Mouse (Mus musculus): Measurements from ENCODE around the gene Ceacam11. TPM values are rescaled to one million over a fixed set of nuclear protein-coding genes. Genes with fewer than 3 reads are reported as not detected.
"Not testable (repeated sequence)": the region's sequence is repeated elsewhere in the genome, so short reads cannot be mapped to it uniquely, and the experiment has no call there.

Ceacam11 gene
- not detected in 2 replicates for polyA plus RNA-seq (2016; fragmentation: Nextera tagmentation; extraction: Ambion mirVana)

DNA sequence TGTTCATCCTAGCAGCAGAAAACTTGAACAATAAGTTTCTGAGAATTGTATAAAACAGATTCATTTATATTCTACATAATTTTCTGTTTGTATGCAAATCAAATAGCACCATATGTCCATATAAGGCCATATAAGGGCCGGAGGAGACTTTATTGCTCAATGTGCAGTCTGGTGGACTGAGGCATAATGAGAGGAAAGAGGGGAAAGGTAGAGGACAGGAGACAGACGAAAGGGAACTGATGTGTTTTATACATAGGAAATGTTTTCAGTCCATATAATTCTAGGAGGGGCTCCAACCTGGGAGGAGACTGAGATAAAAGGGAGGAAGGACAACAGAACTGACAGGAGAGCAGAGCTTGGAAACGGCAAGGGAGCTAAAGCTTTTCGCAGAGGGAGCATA, at the start of gene Ceacam11:
Gene Ceacam11, plus strand, starts transcription at position 301 of the 400 bp plus-strand sequence.
- Histone ChIP-seq H3K27ac (replicated peaks) (no peak within 1 kb of the TSS), H3K27me3 (ENCODE audit: low read depth, poor library complexity, severe bottlenecking) (no peaks in the 10 kb centered on the region), H3K4me3 (no peak within 1 kb of the TSS), H3K36me3 (no peaks in the 10 kb centered on the region), H3K4me1 (no peaks in the 10 kb centered on the region), H3K9me3 (replicated peaks) (peaks cover 94% of the 10 kb centered on the region)
- no peak for DNase-seq (ENCODE audit: low spot score)
- WGBS, result 90% methylated on average over 4 of the region's 4 CpGs

DNA sequence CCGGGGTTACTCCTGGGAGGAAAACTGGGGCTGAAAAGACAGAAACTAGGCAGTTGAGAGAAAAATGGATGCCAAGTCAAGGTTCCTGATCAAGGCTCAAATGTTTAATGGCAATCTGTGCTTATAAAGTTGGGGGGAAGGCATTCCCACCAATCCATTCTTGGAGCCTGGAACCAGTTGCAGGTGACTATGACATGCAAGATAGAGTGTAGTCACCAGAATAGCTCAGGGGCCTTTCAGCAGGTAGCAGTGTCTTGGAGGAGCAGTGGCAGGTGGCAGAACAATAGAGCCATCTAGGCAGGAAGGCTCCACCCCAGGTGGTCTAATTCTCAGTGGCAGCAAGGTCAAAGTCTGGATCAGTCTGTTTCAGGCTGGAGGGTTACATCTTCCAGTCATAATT, 29.2 kb downstream of the Ceacam11 start:
- DNase-seq (ENCODE audit: low spot score), result not testable (repeated sequence)

DNA sequence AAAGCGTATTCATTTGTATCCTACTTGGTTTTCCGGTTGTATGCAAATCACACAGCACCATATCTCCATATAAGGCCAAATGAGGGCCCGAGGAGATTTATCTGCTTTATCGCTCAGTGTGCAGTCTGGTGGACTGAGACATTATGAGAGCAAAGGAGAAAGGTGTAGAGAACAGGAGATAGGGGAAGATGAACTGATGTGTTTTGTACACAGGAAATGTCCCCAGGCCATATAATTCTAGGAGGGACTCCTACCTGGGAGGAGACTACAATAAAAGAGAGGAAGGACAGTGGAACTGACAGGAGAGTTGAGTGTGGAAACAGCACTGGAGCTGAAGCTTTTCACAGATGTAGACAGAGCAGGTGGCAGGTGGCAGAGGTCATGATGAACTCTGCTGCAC, 37.7 kb downstream of the Ceacam11 start, which contains the start of gene Ceacam13:
Gene Ceacam13, plus strand, starts transcription at position 301 of the 400 bp plus-strand sequence.
- Histone ChIP-seq H3K9me3 (replicated peaks) (peaks cover 78% of the 10 kb centered on the region), H3K27me3 (ENCODE audit: low read depth, poor library complexity, severe bottlenecking) (no peaks in the 10 kb centered on the region), H3K27ac (replicated peaks) (no peak within 1 kb of the TSS), H3K36me3 (no peaks in the 10 kb centered on the region), H3K4me1 (no peaks in the 10 kb centered on the region), H3K4me3 (no peak within 1 kb of the TSS)
- WGBS, result 81% methylated on average over 4 of the region's 4 CpGs
- no peak for DNase-seq (ENCODE audit: low spot score)

More for the DNA sequence above, 29.2 kb downstream of the Ceacam11 start:
- not testable (repeated sequence) for H3K4me3 ChIP-seq; H3K36me3 ChIP-seq; H3K4me1 ChIP-seq; H3K27me3 ChIP-seq (ENCODE audit: low read depth, poor library complexity, severe bottlenecking); H3K27ac ChIP-seq (replicated peaks)
- peaks cover 50% of the 10 kb centered on the region for H3K9me3 ChIP-seq (replicated peaks)
- 91% methylated on average over 1 of the region's 1 CpGs for WGBS

Small RNAs within 50 kb of the gene (microRNA-seq; reads per million reads assigned to microRNA genes)
- not detected for gene Gm22414

Other genes with a start within 250 kb of the Ceacam11 start
- not detected in 2 replicates for gene Ceacam14, start 159.5 kb upstream of the Ceacam11 start, polyA plus RNA-seq (2016; fragmentation: Nextera tagmentation; extraction: Ambion mirVana)
- gene Gm5155, start 100.4 kb upstream of the Ceacam11 start, polyA plus RNA-seq (2016; fragmentation: Nextera tagmentation; extraction: Ambion mirVana), result not detected in 2 replicates
- not detected in 2 replicates for gene Ceacam13, start 37.8 kb downstream of the Ceacam11 start, polyA plus RNA-seq (2016; fragmentation: Nextera tagmentation; extraction: Ambion mirVana)
- not detected in 2 replicates for gene Ceacam12, start 93.8 kb downstream of the Ceacam11 start, polyA plus RNA-seq (2016; fragmentation: Nextera tagmentation; extraction: Ambion mirVana)
- not detected in 2 replicates for gene Igfl3, start 204.4 kb downstream of the Ceacam11 start, polyA plus RNA-seq (2016; fragmentation: Nextera tagmentation; extraction: Ambion mirVana)

Measured in midbrain, embryonic 10.5 days (tissue).